Mouse (Mus musculus) liver, adult 2 months (tissue): ENCODE measurements at regions not wholly inside any gene's neighbourhood (a gene's known extent, or its start where the extent isn't known, plus 50 kb on each side); places are given as distances from the start of the nearest gene placed in this dataset.

Source experiments
- DNase-seq: peaks from one replicate; pipeline ENCODE4 v3.0.0-alpha.2; 2011; ENCODE audit warnings: low read depth, low spot score; ENCODE audit errors: extremely low read depth
- H3K27ac ChIP-seq: fragments of 200-500 bp; replicated peaks from 2 replicates; pipeline ENCODE4 v1.5.1; 2012; ENCODE audit warnings: low read depth, mild to moderate bottlenecking, control low read depth, inconsistent platforms, low read length; ENCODE audit not compliant: insufficient read depth
- H3K27me3 ChIP-seq: fragments of 200-500 bp; 2 replicates; pipeline ENCODE4 v1.6.1; 2012; ENCODE audit warnings: mild to moderate bottlenecking, moderate library complexity, low read length, inconsistent platforms; ENCODE audit not compliant: control insufficient read depth, insufficient read depth
- H3K36me3 ChIP-seq: fragments of 200-500 bp; 2 replicates; pipeline ENCODE4 v1.6.1; 2012; ENCODE audit warnings: low read length, inconsistent platforms; ENCODE audit not compliant: control insufficient read depth, insufficient read depth
- H3K4me1 ChIP-seq: fragments of 200-500 bp; 2 replicates; pipeline ENCODE4 v1.6.1; 2011; ENCODE audit warnings: low read length; ENCODE audit not compliant: control insufficient read depth, insufficient read depth
- H3K4me3 ChIP-seq: fragments of 200-500 bp; 2 replicates; pipeline ENCODE4 v1.5.1; 2011; ENCODE audit warnings: low read depth, mild to moderate bottlenecking, control low read depth, low read length, moderate library complexity; ENCODE audit not compliant: insufficient read depth
- H3K79me2 ChIP-seq: fragments of 200-500 bp; 2 replicates; pipeline ENCODE4 v1.6.1; 2012; ENCODE audit warnings: inconsistent platforms, mild to moderate bottlenecking, low read length, moderate library complexity; ENCODE audit not compliant: control insufficient read depth, insufficient read depth
- H3K9ac ChIP-seq: fragments of 200-500 bp; 2 replicates; pipeline ENCODE4 v1.6.1; 2012; ENCODE audit warnings: low read depth, mild to moderate bottlenecking, control low read depth, inconsistent platforms, low read length
- CTCF ChIP-seq: fragments of 200-500 bp; IDR thresholded peaks from 2 replicates; pipeline ENCODE4 v1.5.1; 2011; ENCODE audit warnings: low read depth, low read length, control low read depth
- POLR2A ChIP-seq: fragments of 200-500 bp; IDR thresholded peaks from 2 replicates; pipeline ENCODE4 v1.6.1; 2011; ENCODE audit warnings: low read length, control low read depth; ENCODE audit not compliant: insufficient read depth; ENCODE audit errors: extremely low read depth
- WGBS: fragments of 180-500 bp; shearing (Covaris S2); methylation state at CpG from one replicate; pipeline ENCODE4 v1.1.7; 2018; 5-methylcytosine and 5-hydroxymethylcytosine counted together

DNA sequence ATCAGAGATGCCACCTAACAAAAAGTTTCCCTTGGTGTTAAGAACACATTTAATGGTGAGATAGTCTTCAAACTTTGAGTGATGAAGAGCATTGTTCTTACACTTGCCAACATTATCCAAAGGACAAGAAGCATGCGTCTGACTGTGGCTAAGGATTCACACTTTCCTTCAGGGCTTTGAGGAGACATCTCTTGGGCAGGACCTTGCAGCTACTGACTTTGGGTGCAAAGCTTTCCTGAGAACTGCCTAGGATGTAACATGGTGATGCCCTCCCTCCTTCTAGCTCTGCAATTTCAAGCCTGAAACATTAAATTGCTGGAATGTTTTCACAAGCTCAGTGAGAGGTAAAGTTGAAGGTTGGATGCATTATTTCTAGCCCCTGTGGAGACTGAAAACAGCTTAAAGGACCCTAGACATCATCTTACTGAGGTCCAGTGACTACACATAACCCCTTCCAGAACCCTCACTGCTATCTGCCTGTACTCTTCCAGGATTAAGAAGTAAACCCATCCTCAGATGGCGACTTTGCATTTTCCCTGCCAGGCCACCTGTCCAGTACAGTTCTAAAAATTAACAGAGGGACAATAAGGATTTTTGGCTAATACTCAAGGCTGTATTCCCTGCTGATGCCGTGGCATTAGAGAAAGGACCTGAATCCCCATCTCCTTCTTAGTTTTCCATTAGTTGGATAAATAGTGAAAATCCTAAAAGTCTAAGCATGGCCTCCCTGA is 137.3 kb upstream of the Sptlc3 start:
- no peak overlapping the region for H3K27ac ChIP-seq
- no peaks in the 10 kb centered on the region for H3K79me2 ChIP-seq
- no peak overlapping the region for H3K4me3 ChIP-seq
- no peaks in the 10 kb centered on the region for H3K27me3 ChIP-seq
- DNase-seq = no peak
- no peaks in the 10 kb centered on the region for H3K4me1 ChIP-seq
- WGBS = 75% methylated on average over 3 of the region's 3 CpGs
- no peak overlapping the region for H3K9ac ChIP-seq
- TF ChIP-seq POLR2A = no peak
- no peak for TF ChIP-seq CTCF
- H3K36me3 ChIP-seq = no peaks in the 10 kb centered on the region

DNA sequence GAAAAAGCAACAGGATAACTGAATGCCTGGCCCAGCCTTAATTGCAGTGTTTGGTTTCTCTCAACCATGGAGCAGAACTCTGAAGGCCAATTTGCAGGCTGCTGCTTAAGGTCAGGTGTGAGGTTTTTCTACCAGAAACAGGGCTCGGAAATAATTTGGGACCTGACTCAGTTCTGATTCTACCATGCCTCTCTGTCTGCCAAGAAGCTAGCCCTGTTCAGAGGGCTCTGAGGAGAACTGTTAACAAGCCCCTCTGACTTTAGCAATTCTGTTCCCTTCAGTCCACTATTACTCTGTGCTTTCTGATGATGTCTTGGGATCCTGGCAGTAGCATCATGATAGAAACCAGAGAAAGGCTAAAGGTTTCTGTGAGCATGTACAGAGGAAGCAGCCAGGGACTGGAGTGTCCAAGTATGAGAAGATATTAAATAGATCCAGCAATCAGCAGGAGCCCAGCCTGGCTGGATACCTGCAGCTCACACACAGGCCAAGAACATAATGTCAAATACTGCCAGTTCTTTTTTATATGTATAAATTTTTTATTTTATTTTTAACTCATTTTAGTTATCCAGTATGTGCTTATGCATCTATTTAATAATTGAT is 131.4 kb upstream of the Sptlc3 start:
- DNase-seq = no peak
- Histone ChIP-seq H3K27me3 (no peaks in the 10 kb centered on the region; the same call in 1 of the 2 replicates), H3K4me1 (no peaks in the 10 kb centered on the region), H3K27ac (no peak overlapping the region), H3K79me2 (no peaks in the 10 kb centered on the region), H3K36me3 (no peaks in the 10 kb centered on the region), H3K4me3 (no peak overlapping the region), H3K9ac (no peak overlapping the region)
- WGBS = 84% methylated on average over 1 of the region's 1 CpGs
- no peak for TF ChIP-seq CTCF
- TF ChIP-seq POLR2A = no peak

DNA sequence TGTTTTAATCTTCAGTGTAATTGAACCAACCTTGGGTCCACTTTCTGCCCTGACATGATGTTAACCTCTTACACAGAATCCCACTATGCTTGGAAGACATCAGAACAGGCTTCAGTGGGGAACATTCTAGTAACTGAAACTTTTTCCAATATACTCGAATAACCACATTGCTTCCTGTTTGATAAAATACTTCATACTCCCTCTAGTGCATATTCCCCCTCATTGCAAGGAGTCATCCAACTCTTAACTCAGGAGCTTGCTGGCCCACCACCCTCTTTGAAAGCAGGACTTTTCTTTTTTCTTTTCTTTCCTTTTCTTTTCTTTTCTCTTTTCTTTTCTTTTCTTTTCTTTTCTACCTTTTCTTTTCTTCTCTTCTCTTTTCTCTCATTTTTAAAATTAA is 123.6 kb upstream of the Sptlc3 start:
- H3K4me3 ChIP-seq = no peak overlapping the region
- TF ChIP-seq CTCF (no peak), POLR2A (no peak)
- 22% methylated on average over 1 of the region's 1 CpGs for whole genome bisulfite sequencing
- no peaks in the 10 kb centered on the region for H3K79me2 ChIP-seq
- no peak overlapping the region for H3K9ac ChIP-seq
- no peak for DNase-seq
- no peaks in the 10 kb centered on the region for H3K4me1 ChIP-seq
- no peak overlapping the region for H3K27ac ChIP-seq
- no peaks in the 10 kb centered on the region for H3K36me3 ChIP-seq
- H3K27me3 ChIP-seq = no peaks in the 10 kb centered on the region; the same call in 1 of the 2 replicates

DNA sequence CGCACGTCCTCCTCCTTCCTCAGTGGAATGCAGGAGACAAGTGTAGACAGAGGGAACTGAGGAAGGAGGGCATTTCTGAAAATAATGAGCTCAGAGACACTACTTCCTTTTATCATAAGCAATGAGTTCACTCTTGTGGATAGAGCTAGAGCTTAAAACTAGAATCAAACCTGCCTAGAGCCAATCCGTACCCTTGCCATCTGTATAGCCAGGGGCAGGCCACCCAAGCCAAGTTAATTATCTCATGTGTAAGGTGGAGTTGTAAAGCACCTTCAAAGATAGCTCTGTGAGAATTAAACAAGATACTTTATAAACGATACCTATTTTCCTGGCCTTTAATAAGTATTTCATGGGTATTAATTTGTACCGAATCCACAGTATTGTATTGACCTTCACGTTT is 113.4 kb upstream of the Sptlc3 start:
- TF ChIP-seq CTCF (no peak), POLR2A (no peak)
- H3K4me3 ChIP-seq = no peak overlapping the region
- WGBS = 72% methylated on average over 6 of the region's 6 CpGs
- H3K27ac ChIP-seq = no peak overlapping the region
- no peaks in the 10 kb centered on the region for H3K36me3 ChIP-seq
- no peaks in the 10 kb centered on the region for H3K4me1 ChIP-seq
- no peak overlapping the region for H3K9ac ChIP-seq
- DNase-seq = no peak
- no peaks in the 10 kb centered on the region for H3K79me2 ChIP-seq
- H3K27me3 ChIP-seq = no peaks in the 10 kb centered on the region

DNA sequence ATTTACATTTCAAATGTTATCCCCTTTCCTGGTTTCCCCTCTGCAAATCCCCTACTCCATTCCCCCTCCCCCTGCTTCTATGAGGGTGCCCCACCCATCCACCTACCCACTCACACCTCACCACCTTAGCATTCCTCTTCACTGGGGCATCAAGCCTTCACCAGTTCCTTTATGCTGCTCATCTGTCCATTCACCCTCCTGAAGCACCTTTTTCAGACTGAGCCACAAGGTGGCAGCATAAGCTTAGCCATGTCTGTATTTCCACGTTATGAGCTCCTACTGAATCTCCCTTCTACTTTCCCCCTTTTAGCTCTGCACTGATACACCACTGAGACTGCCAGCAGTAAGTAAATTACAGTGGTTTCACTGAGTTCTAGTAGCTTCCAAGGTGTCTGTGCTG is 112.1 kb upstream of the Sptlc3 start:
- Histone ChIP-seq H3K9ac (no peak overlapping the region), H3K4me3 (no peak overlapping the region), H3K4me1 (no peaks in the 10 kb centered on the region), H3K27me3 (no peaks in the 10 kb centered on the region), H3K27ac (no peak overlapping the region), H3K79me2 (no peaks in the 10 kb centered on the region), H3K36me3 (no peaks in the 10 kb centered on the region)
- DNase-seq = peak; percentile 51
- WGBS = 6% methylated on average over 1 of the region's 1 CpGs
- TF ChIP-seq POLR2A = no peak
- peak; percentile 60 for TF ChIP-seq CTCF

DNA sequence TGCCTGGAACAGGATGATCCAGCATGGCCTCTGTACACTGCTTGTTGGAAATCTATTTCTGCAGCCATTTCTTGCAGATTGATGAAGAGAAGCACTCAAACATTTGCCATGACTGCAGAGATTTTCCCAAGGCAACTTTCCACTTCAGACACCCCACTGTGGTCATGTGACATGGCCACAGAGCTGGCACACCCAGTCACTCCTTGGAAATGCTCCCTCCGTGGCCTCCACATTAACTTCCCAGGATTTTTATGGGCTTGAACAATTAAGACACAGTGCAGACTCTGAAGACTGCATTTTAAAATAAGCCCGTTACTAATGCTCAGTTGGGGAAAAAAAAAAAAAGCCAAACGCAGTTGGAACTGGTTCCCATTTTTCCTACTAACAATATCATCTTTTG is 80.2 kb upstream of the Sptlc3 start:
- TF ChIP-seq CTCF (no peak), POLR2A (no peak)
- H3K9ac ChIP-seq = no peak overlapping the region
- no peaks in the 10 kb centered on the region for H3K36me3 ChIP-seq
- no peaks in the 10 kb centered on the region for H3K27me3 ChIP-seq
- H3K27ac ChIP-seq = no peak overlapping the region
- H3K4me1 ChIP-seq = no peaks in the 10 kb centered on the region
- DNase-seq = no peak
- H3K4me3 ChIP-seq = no peak overlapping the region
- WGBS = 70% methylated on average over 3 of the region's 3 CpGs
- H3K79me2 ChIP-seq = no peaks in the 10 kb centered on the region
